Mouse (Mus musculus) cortical plate, adult 2 months (tissue): Measurements from ENCODE around the gene Fam117a. TPM values are rescaled to one million over a fixed set of nuclear protein-coding genes. Genes with fewer than 3 reads are reported as not detected.

Experiments
- H3K27ac ChIP-seq: fragments of 200-500 bp; 2 replicates; pipeline ENCODE4 v1.5.1; 2012; ENCODE audit warnings: low read length, control low read depth, inconsistent platforms; ENCODE audit not compliant: insufficient read depth
- H3K4me1 ChIP-seq: fragments of 200-500 bp; 2 replicates; pipeline ENCODE4 v1.6.1; 2011; ENCODE audit warnings: low read length; ENCODE audit not compliant: control insufficient read depth, insufficient read depth
- H3K4me3 ChIP-seq: fragments of 200-500 bp; 2 replicates; pipeline ENCODE4 v1.5.1; 2011; ENCODE audit warnings: mild to moderate bottlenecking, low read length, control low read depth; ENCODE audit not compliant: insufficient read depth
- CTCF ChIP-seq: fragments of 200-500 bp; IDR thresholded peaks from 2 replicates; pipeline ENCODE4 v1.5.1; 2011; ENCODE audit warnings: mild to moderate bottlenecking, control low read depth, low read length; ENCODE audit not compliant: insufficient read depth; ENCODE audit errors: extremely low read depth
- POLR2A ChIP-seq: fragments of 200-500 bp; IDR thresholded peaks from 2 replicates; pipeline ENCODE4 v1.6.1; 2011; ENCODE audit warnings: mild to moderate bottlenecking, low read length, control low read depth; ENCODE audit not compliant: insufficient read depth; ENCODE audit errors: extremely low read depth
- polyA plus RNA-seq: library from polyadenylated mRNA; depleted of rRNA; stranded (reverse); fragments of >200 nt; gene quantifications from 2 replicates; pipeline ENCODE4 v1.2.3, GENCODE M21; 2012

Fam117a gene
- polyA plus RNA-seq, 1 experiment = 7.7 TPM

- Histone ChIP-seq H3K27ac (no peak overlapping the region), H3K4me1 (peaks cover 2% of the 10 kb centered on the region), H3K4me3 (no peak overlapping the region)
- TF ChIP-seq POLR2A (no peak), CTCF (no peak)
Measured at GRCm38 (mm10) chr11:95356039-95356438, 19.2 kb downstream of the Fam117a start.

DNA sequence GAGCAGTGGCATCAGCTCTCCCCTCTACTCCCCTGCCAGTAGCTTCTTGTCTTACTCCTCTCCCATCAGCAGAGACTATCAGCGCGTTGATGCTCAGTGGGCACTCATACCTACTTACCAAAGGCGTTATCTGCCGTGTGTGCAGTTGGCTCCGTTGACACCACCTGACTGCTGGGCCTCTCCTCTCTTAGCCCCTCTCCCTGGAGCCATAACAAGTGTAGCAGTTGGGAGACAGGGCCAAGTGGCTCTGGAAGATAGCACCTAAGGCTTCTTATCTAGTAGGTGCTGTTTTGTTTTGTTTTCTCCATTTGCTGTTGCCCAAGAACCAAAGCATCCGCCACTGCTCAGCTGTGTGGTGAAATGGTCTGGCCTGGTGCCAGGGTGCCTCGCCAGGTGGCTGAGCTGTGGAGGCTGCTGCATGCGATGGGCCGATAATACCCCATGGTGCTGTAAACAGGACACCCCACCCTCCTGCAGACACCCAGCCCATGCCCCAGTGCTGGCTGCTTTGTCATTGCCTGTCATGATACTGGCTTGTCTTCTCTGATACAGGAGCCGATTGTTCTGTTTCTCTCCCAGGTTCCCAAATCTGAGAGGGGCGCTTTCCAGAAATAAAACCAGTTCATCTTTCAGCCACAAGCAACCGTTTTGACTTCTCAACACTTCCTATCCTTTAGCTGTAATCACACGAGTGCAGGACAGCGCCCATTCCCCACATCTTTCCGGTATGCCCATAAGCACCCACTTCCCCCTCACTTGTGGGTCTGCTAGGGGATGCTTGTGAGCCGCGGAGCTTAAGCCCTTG, 19.9 kb downstream of the Fam117a start:
- Histone ChIP-seq H3K4me1 (peaks cover 2% of the 10 kb centered on the region), H3K27ac (no peak overlapping the region), H3K4me3 (no peak overlapping the region)
- TF ChIP-seq POLR2A (no peak), CTCF (no peak)

DNA sequence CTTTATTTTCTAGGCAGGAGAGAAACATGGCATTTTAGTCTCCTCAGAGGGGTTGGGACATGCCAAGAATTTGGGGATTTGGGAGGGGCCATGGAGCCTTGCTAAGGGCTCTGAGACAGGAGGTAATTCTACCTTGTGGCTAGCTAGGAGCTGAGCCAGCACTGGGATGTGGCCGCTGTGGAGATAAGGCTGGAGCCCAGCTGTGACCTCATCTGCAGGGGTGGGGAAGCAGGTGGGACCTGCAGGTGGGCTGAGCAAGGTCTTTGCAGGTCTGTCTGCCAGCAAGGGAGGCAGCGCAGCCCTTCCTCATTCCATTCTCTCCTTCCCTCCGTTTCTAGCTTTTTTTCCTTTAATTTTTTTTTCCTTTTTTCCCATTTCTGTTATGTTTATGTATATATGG, 21.4 kb downstream of the Fam117a start:
- Histone ChIP-seq H3K4me3 (no peak overlapping the region), H3K27ac (no peak overlapping the region)
- TF ChIP-seq POLR2A (no peak), CTCF (no peak)

GRCm38 (mm10) chr11:95364388-95364787, 27.6 kb downstream of the Fam117a start:
- no peak for TF ChIP-seq CTCF
- no peak for TF ChIP-seq POLR2A
- peaks cover 1% of the 10 kb centered on the region; the same call in 1 of the 2 replicates for H3K4me1 ChIP-seq
- no peak overlapping the region for H3K4me3 ChIP-seq

More for the DNA sequence above, 21.4 kb downstream of the Fam117a start:
- H3K4me1 ChIP-seq = peaks cover 2% of the 10 kb centered on the region

DNA sequence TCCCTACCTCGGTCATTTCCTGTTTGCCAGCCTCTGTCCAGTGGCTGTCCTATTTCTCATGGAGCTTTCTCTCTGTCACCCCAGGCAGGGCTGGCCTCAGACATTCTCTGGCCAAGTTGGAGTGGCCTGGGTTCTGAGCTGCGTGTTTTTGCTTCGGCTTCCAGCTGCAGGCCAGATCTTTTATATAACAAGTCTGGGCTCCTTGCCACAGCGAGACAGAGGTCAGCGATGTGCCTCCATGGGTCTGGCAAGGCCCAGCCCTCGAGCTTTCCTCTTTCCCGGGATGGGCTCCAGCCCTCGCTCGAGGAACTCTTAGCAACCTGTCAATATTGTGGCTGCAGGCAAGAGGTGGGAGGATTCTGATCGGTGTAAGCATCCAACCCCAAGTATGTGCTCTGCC, 28.8 kb downstream of the Fam117a start:
- TF ChIP-seq POLR2A = no peak
- TF ChIP-seq CTCF = no peak
- Histone ChIP-seq H3K4me3 (no peak overlapping the region), H3K27ac (no peak overlapping the region), H3K4me1 (peaks cover 5% of the 10 kb centered on the region)

More at GRCm38 (mm10) chr11:95364388-95364787, 27.6 kb downstream of the Fam117a start:
- no peak overlapping the region for H3K27ac ChIP-seq

DNA sequence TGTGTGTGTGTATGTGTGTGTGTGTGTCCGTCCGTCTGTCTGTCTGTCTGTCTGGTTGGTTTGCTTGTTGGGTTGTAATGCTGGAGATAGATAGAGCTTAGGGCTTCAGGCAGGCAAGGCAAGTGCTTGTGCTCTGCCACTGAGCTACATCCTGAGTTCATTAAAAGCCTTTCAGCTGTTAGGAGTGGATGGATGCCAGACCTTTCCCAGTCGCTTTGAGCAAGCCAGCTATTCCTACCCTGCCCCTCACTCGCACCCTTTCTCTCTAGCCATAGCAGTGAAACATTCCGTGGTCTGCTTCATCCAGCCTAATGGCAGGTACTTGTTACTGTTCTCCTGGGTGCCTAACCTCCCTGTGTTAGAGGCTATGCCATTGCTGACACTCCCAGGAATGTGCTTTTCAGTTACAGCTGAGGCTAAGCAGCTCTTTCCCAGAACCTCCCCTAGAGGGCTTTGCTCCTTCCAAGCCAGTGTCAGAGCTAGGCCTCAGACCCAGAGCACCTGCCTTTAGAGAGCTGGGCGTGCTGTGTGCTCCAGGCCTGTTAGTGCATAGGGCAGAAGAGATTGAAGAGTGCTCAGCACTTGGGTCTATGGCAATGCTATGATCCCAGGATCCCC, 29.6 kb downstream of the Fam117a start:
- H3K4me3 ChIP-seq = no peak overlapping the region
- peaks cover 5% of the 10 kb centered on the region for H3K4me1 ChIP-seq
- TF ChIP-seq CTCF = no peak
- no peak for TF ChIP-seq POLR2A
- H3K27ac ChIP-seq = no peak overlapping the region

DNA sequence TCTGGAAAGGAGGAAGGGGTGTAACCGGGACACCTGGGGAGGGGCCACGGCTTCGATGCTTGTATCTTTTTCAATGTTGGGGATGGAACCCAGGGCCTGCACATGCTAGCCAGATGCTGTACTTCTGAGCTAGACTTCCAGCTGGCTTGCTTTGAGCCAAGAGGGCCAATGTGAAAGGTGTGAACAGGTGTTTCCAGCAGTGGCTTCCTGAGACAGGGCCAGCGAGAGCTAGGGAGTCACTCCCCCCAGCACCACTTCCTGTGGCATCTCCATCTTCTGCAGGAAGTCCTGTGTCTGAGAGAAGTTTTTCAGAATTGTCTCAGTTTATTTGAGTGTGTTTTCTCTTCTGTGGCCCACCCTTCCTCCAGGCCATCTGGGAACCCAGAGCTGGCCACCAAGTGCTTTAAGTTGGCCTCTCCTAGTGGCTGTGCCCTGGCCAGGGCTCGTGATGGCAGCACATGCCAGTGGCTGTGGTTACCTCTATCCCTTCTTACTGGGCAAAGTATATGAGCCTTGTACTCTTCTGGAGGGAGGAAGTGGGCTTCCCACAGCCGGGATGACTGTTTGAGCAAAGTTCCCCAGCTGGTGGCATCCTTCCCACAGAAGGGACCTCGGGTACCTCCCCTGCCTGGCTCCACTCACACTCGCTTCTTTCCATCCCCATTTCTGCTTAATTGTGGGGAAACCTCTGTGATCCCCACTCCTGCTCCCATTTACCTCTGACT, 30.4 kb downstream of the Fam117a start:
- peaks cover 5% of the 10 kb centered on the region for H3K4me1 ChIP-seq
- H3K4me3 ChIP-seq = no peak overlapping the region
- H3K27ac ChIP-seq = no peak overlapping the region
- TF ChIP-seq CTCF (no peak), POLR2A (no peak)

DNA sequence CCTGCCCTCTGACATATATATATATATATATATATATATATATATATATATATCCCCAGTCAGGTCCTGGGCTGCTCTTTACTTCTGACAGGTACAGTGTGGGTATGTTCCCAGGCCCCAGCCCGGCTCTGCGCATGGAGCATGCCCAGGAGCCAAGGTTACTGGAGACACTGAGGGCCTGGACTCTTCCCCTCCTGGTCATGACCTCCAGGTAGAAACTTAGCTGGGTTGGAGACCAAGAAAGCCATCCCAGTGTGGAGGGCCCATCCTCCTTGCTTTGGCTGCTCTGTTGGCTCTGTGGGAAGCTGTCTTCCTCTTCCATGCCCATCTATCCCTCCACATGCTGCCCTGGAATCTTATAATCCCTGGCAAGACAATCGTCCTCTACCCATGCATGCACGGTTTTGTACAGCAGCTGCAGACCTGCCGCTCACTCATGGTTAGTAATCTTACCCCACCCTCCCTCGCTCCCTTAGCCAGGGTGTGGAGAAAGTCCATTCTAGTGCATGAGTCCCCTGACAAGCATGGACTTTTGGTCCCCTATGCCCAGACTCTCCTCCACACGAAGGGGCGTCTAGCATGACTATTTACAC, 31.5 kb downstream of the Fam117a start:
- Histone ChIP-seq H3K27ac (no peak overlapping the region), H3K4me1 (peaks cover 5% of the 10 kb centered on the region), H3K4me3 (no peak overlapping the region)
- TF ChIP-seq POLR2A = no peak
- no peak for TF ChIP-seq CTCF

- Histone ChIP-seq H3K4me1 (peaks cover 5% of the 10 kb centered on the region), H3K27ac (no peak overlapping the region), H3K4me3 (no peak overlapping the region)
- TF ChIP-seq POLR2A = no peak
- TF ChIP-seq CTCF = no peak
Measured at GRCm38 (mm10) chr11:95368871-95369270, 32.1 kb downstream of the Fam117a start.
